Mouse (Mus musculus) left cerebral cortex, adult 8-10 months (tissue): ENCODE results near the gene Myo19. TPM values are rescaled to one million over a fixed set of nuclear protein-coding genes. Genes with fewer than 3 reads are reported as not detected.
"Not testable (repeated sequence)": the region's sequence is repeated elsewhere in the genome, so short reads cannot be mapped to it uniquely, and the experiment has no call there.

ENCODE experiments used
- DNase-seq, 2 experiments: peaks; one replicate each; pipeline ENCODE4 v3.0.0; 2022; ENCODE audit warnings: low spot score in 2 of 2
- total RNA-seq, 4 experiments: library from RNA; stranded (reverse); gene quantifications; 2 replicates each; pipeline ENCODE4 v1.2.4; 2022

The Myo19 gene
- total RNA-seq = 10 to 100 TPM in 3 of 4 experiments, 1 to 10 TPM in 1; 9.5 to 13.9 (median 11.7) TPM

GRCm38 (mm10) chr11:84879772-84880464 lies at the start of gene Myo19, which contains the start of gene Pigw:
Gene Myo19, plus strand, starts transcription at chr11:84880148.
Gene Pigw, minus strand, starts transcription at chr11:84880285.
- DNase-seq = peak; percentile 54 to 64

GRCm38 (mm10) chr11:84839330-84839729 lies 40.6 kb upstream of the Myo19 start:
- DNase-seq = no peak

- no peak for DNase-seq
Observed at GRCm38 (mm10) chr11:84846741-84847474, 33.0 kb upstream of the Myo19 start.

- no peak for DNase-seq
Observed at GRCm38 (mm10) chr11:84847475-84848090, 32.4 kb upstream of the Myo19 start.

GRCm38 (mm10) chr11:84855285-84855684 lies 24.7 kb upstream of the Myo19 start:
- no peak for DNase-seq

- no peak for DNase-seq
Observed at GRCm38 (mm10) chr11:84865268-84865667, 14.7 kb upstream of the Myo19 start.

GRCm38 (mm10) chr11:84867586-84867985 lies 12.4 kb upstream of the Myo19 start:
- no peak for DNase-seq

- no peak for DNase-seq
Observed at GRCm38 (mm10) chr11:84868786-84869259, 11.1 kb upstream of the Myo19 start.

GRCm38 (mm10) chr11:84869537-84870232 lies 10.3 kb upstream of the Myo19 start:
- DNase-seq = peak; percentile 78 to 95

GRCm38 (mm10) chr11:84870337-84871043 lies 9.5 kb upstream of the Myo19 start, which contains the start of gene Ggnbp2:
Gene Ggnbp2, minus strand, starts transcription at chr11:84870817.
- DNase-seq = peak; percentile 83 to 87

- DNase-seq = no peak
Observed at GRCm38 (mm10) chr11:84871046-84871445, 8.9 kb upstream of the Myo19 start.

GRCm38 (mm10) chr11:84871548-84872069 lies 8.3 kb upstream of the Myo19 start:
- DNase-seq = no peak

GRCm38 (mm10) chr11:84873042-84873833 lies 6.7 kb upstream of the Myo19 start:
- no peak for DNase-seq

GRCm38 (mm10) chr11:84876020-84876419 lies 3.9 kb upstream of the Myo19 start:
- DNase-seq = not testable (repeated sequence)

- DNase-seq = no peak
Observed at GRCm38 (mm10) chr11:84879007-84879771, 759 bp upstream of the Myo19 start.

- no peak for DNase-seq
Observed at GRCm38 (mm10) chr11:84880465-84880961, 565 bp downstream of the Myo19 start.

- no peak for DNase-seq
Observed at GRCm38 (mm10) chr11:84880971-84881370, 1.0 kb downstream of the Myo19 start.

GRCm38 (mm10) chr11:84882346-84882745 lies 2.4 kb downstream of the Myo19 start:
- no peak for DNase-seq

- no peak for DNase-seq
Observed at GRCm38 (mm10) chr11:84885238-84885637, 5.3 kb downstream of the Myo19 start.
